Mouse (Mus musculus): Measurements from ENCODE around the gene Pcgf2. TPM values are rescaled to one million over a fixed set of nuclear protein-coding genes. Genes with fewer than 3 reads are reported as not detected.

Pcgf2 gene
- total and polyA plus RNA-seq, 3 experiments, result 0.99 to 19.5 (median 5.6) TPM

DNA sequence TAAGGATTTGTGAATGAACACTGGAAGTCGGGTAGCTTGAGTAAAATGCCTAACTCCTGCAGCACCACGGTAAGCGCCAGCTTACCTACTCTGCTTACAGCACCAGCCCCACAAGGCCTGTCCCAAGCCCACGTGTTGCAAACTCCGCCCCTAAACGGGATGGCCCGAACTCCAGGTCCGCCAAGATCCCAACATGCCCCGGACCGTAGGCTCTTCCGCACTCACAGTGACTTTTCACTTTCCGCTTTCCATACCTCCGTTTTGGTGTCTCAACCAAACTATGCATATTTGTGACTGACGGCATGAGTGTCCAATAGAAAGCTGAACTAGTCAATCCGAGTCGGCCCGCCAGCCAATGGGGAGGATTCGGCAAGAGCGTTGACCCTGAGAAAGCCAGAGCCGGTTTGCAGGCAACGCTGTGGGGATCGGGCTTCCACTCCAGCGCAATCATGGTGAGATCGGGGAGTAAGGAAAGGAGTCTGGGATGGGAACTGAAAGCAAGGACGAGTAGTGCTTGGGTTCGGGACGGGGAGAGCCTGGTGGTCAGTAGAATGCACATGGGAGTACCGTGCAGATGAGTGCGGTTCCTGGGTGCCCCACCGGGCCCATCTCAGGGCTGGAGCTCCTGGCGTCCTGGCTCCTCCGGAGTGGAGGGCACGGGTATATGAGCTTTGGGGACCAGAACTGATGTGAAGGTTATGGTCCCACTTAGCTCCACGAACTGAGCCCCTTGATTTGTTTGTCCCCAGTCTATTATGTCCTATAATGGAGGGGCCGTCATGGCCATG lies 2.9 kb upstream of the Pcgf2 start, which contains the start of gene Psmb3:
Gene Psmb3 (plus strand): TSS at position 361 of the 788 bp plus-strand sequence.
- in situ Hi-C loops (cut with MboI; ENCODE audit: low pct_ligation_motif_present, low pct_unique_long_range_greater_than_20kb, low sequenced_read_pairs) (loop anchor here (5.0 kb wide), 1 partner anchor 34 kb away; no protein-coding TSS in a partner anchor), dilution Hi-C loops (cut with MboI; ENCODE audit: extremely low pct_ligation_motif_present, extremely low pct_unique_long_range_greater_than_20kb, low sequenced_read_pairs) (no loop called here)
- peak within 1 kb of the TSS; percentile 86 for H3K27ac ChIP-seq (ENCODE audit: insufficient read depth, low read depth)
- peak within 1 kb of the TSS; percentile 52 for H3K4me2 ChIP-seq (ENCODE audit: insufficient read depth, low read depth, poor library complexity, severe bottlenecking)
- peaks cover 23 to 39% of the 10 kb centered on the region in 2 experiments for H3K36me3 ChIP-seq (replicated peaks in 1 of 2; ENCODE audit: control insufficient read depth in 1 of 2, insufficient read depth in 1 of 2, low read length in 1 of 2)
- peaks cover 21% of the 10 kb centered on the region for H3K27me3 ChIP-seq (replicated peaks)
- H3K9ac ChIP-seq (ENCODE audit: insufficient read depth, low read depth), result peak within 1 kb of the TSS; percentile 78
- TF ChIP-seq IRF4 (IDR thresholded peaks at IDR 0.05; ENCODE audit: low read depth, low read length), result peak; percentile 72
- TF ChIP-seq CHD2 (IDR thresholded peaks at IDR 0.05; ENCODE audit: low read length), result peak; percentile 98
- TF ChIP-seq CTCF (conservative IDR thresholded peaks at IDR 0.05 in 1 of 2, IDR thresholded peaks at IDR 0.05 in 1 of 2; ENCODE audit: low read depth in 2 of 2, low read length in 2 of 2), result no peak
- peak; percentile 88 for TF ChIP-seq USF2 (conservative IDR thresholded peaks at IDR 0.05; ENCODE audit: low read depth, low read length)
- peak; percentile 99 for TF ChIP-seq MXI1 (IDR thresholded peaks at IDR 0.05; ENCODE audit: low read depth, low read length)
- peak; percentile 80 for TF ChIP-seq MAZ (IDR thresholded peaks at IDR 0.05; ENCODE audit: low read depth, low read length)
- no peak for TF ChIP-seq JUND (conservative IDR thresholded peaks at IDR 0.05; ENCODE audit: low read depth, low read length)
- peak; percentile 85 for TF ChIP-seq MAFK (IDR thresholded peaks at IDR 0.05; ENCODE audit: insufficient replicate concordance, low read length)
- TF ChIP-seq E2F4 (IDR thresholded peaks at IDR 0.05; ENCODE audit: insufficient replicate concordance, low read depth, low read length), result no peak; the same call in 1 of the 2 replicates
- peak; percentile 98 for TF ChIP-seq MYC (IDR thresholded peaks at IDR 0.05; ENCODE audit: low read depth, low read length)
- TF ChIP-seq PAX5 (IDR thresholded peaks at IDR 0.05; ENCODE audit: low read length), result no peak
- peak; percentile 99 for TF ChIP-seq SIN3A (IDR thresholded peaks at IDR 0.05; ENCODE audit: low read length)
- TF ChIP-seq TCF12 (IDR thresholded peaks at IDR 0.05; ENCODE audit: low read depth, low read length), result peak; percentile 89
- TF ChIP-seq TBP (conservative IDR thresholded peaks at IDR 0.05; ENCODE audit: low read depth, low read length), result peak; percentile 79
- TF ChIP-seq BHLHE40 (IDR thresholded peaks at IDR 0.05; ENCODE audit: low read depth, low read length), result peak; percentile 53
- no peak for TF ChIP-seq EP300 (IDR thresholded peaks at IDR 0.05; ENCODE audit: low read length)
- peak; percentile 94 for TF ChIP-seq GABPA (IDR thresholded peaks at IDR 0.05; ENCODE audit: insufficient replicate concordance, low read depth, low read length)
- no peak for TF ChIP-seq ZC3H11A (IDR thresholded peaks at IDR 0.05; ENCODE audit: low read depth, low read length)
- peak; percentile 90; the same call in 1 of the 2 replicates for TF ChIP-seq POLR2AphosphoS2 (IDR thresholded peaks at IDR 0.05; ENCODE audit: low read depth, low read length)
- no peak for TF ChIP-seq SMC3 (IDR thresholded peaks at IDR 0.05; ENCODE audit: low read depth, low read length)
- peak; percentile 86; the same call in 1 of the 2 replicates for TF ChIP-seq ZMIZ1 (IDR thresholded peaks at IDR 0.05; ENCODE audit: low read depth, low read length)
- TF ChIP-seq ZNF384 (IDR thresholded peaks at IDR 0.05; ENCODE audit: low read depth, low read length), result peak; percentile 50; the same call in 1 of the 2 replicates
- TF ChIP-seq UBTF (IDR thresholded peaks at IDR 0.05; ENCODE audit: low read depth, low read length), result 0 out of 2 replicates have a peak, but pooled peaks have one; percentile 3
- TF ChIP-seq MAX (IDR thresholded peaks at IDR 0.05; ENCODE audit: low read length), result peak; percentile 99
- TF ChIP-seq MEF2A (IDR thresholded peaks at IDR 0.05; ENCODE audit: borderline replicate concordance, low read depth, low read length), result peak; percentile 89; the same call in 1 of the 2 replicates
- no peak for TF ChIP-seq CHD1 (IDR thresholded peaks at IDR 0.05; ENCODE audit: low read depth, low read length)
- TF ChIP-seq RAD21 (IDR thresholded peaks at IDR 0.05; ENCODE audit: low read depth, low read length), result no peak
- TF ChIP-seq POLR2A (IDR thresholded peaks at IDR 0.05; ENCODE audit: low read depth, low read length), result peak; percentile 97
- TF ChIP-seq HCFC1 (IDR thresholded peaks at IDR 0.05; ENCODE audit: low read depth, low read length), result peak; percentile 96
- TF ChIP-seq USF1 (IDR thresholded peaks at IDR 0.05; ENCODE audit: low read depth, low read length), result peak; percentile 92
- TF ChIP-seq ETS1 (conservative IDR thresholded peaks at IDR 0.05; ENCODE audit: low read depth, low read length), result peak; percentile 45; the same call in 1 of the 2 replicates
- no peak for TF ChIP-seq ZKSCAN1 (IDR thresholded peaks at IDR 0.05; ENCODE audit: borderline replicate concordance, low read depth, low read length)
- peak; percentile 85 for TF ChIP-seq NELFE (IDR thresholded peaks at IDR 0.05; ENCODE audit: low read depth, low read length)
- TF ChIP-seq KAT2A (IDR thresholded peaks at IDR 0.05; ENCODE audit: insufficient replicate concordance, low read length), result peak; percentile 96
- 0 out of 2 replicates have a peak, but pooled peaks have one; percentile 26 for TF ChIP-seq JUN (IDR thresholded peaks at IDR 0.05; ENCODE audit: insufficient read depth, low read depth, low read length)
- peak; percentile 67; the same call in 1 of the 2 replicates for TF ChIP-seq RCOR1 (conservative IDR thresholded peaks at IDR 0.05; ENCODE audit: low read depth, low read length)
- peak; percentile 61 for TF ChIP-seq NRF1 (IDR thresholded peaks at IDR 0.05; ENCODE audit: low read depth, low read length)
- TF ChIP-seq ELF1 (IDR thresholded peaks at IDR 0.05; ENCODE audit: low read depth, low read length), result peak; percentile 100
- peaks cover 6 to 41% of the 10 kb centered on the region in 2 experiments for H3K4me1 ChIP-seq (ENCODE audit: control insufficient read depth in 1 of 2, insufficient read depth in 2 of 2)
- H3K4me3 ChIP-seq (replicated peaks in 1 of 3; ENCODE audit: low read depth in 2 of 3, low read length in 2 of 3, poor library complexity in 1 of 3), result peak within 1 kb of the TSS; percentile 57 to 100 (median 99)
- peaks cover 33% of the 10 kb centered on the region for H3K79me2 ChIP-seq (replicated peaks; ENCODE audit: control insufficient read depth, extremely low read depth, insufficient read depth, poor library complexity, severe bottlenecking)
- DNase-seq (ENCODE audit: extremely low read depth), result peak; percentile 100
- H3K9me3 ChIP-seq (replicated peaks; ENCODE audit: low read length), result no peaks in the 10 kb centered on the region

Data from CH12.LX (cell line).